Mouse (Mus musculus) liver, embryonic 14.5 days (tissue): Measurements from ENCODE around the gene Kcna10. TPM values are rescaled to one million over a fixed set of nuclear protein-coding genes. Genes with fewer than 3 reads are reported as not detected.

ENCODE experiments used
- ATAC-seq: fragments of 200-750 bp; cut with Nextera tagmentation; 2 replicates; pipeline ENCODE4 v1.8.0; 2017; ENCODE audit warnings: moderate number of reproducible peaks, mild to moderate bottlenecking, moderate library complexity; ENCODE audit not compliant: insufficient read depth
- DNase-seq, 3 experiments: peaks; one replicate each; pipeline ENCODE4 v3.0.0-alpha.2; 2012 to 2013; ENCODE audit warnings: low read depth in 3 of 3, low spot score in 3 of 3
- H3K27ac ChIP-seq: fragments of 300-500 bp; sonication (generic); 2 replicates; pipeline ENCODE4 v1.5.1; 2014; ENCODE audit warnings: moderate library complexity, mild to moderate bottlenecking, control low read depth, inconsistent platforms
- H3K27me3 ChIP-seq: fragments of 300-500 bp; sonication (generic); 2 replicates; pipeline ENCODE4 v1.6.1; 2014; ENCODE audit warnings: mild to moderate bottlenecking, low read length, moderate library complexity; ENCODE audit not compliant: control insufficient read depth, insufficient read depth
- H3K36me3 ChIP-seq: fragments of 300-500 bp; sonication (generic); replicated peaks from 2 replicates; pipeline ENCODE4 v1.6.1; 2014; ENCODE audit warnings: low read depth; ENCODE audit not compliant: control insufficient read depth, insufficient read depth
- H3K4me1 ChIP-seq, 2 experiments: fragments of 200-500 bp in 1 of 2; fragments of 300-500 bp in 1 of 2; sonication (generic) in 1 of 2; replicated peaks; 2 replicates each; pipeline ENCODE4 v1.6.1; 2012 to 2014; ENCODE audit warnings: antibody characterized with exemption in 1 of 2, inconsistent platforms in 1 of 2, low read length in 1 of 2; ENCODE audit not compliant: control insufficient read depth in 2 of 2, insufficient read depth in 2 of 2
- H3K4me2 ChIP-seq: fragments of 300-500 bp; sonication (generic); 2 replicates; pipeline ENCODE4 v1.6.1; 2014; ENCODE audit warnings: low read depth, mild to moderate bottlenecking, control low read depth, moderate library complexity
- H3K4me3 ChIP-seq, 2 experiments: fragments of 200-500 bp in 1 of 2; fragments of 300-500 bp in 1 of 2; sonication (generic) in 1 of 2; 2 replicates each; pipeline ENCODE4 v1.5.1; 2012 to 2014; ENCODE audit warnings: low read depth in 2 of 2, low read length in 2 of 2, mild to moderate bottlenecking in 2 of 2, control low read depth in 1 of 2, inconsistent platforms in 1 of 2, moderate library complexity in 1 of 2; ENCODE audit not compliant: insufficient read depth in 1 of 2
- H3K9ac ChIP-seq: fragments of 300-500 bp; sonication (generic); replicated peaks from 2 replicates; pipeline ENCODE4 v1.6.1; 2014; ENCODE audit warnings: mild to moderate bottlenecking, control low read depth, moderate library complexity
- H3K9me3 ChIP-seq: fragments of 300-500 bp; sonication (generic); 2 replicates; pipeline ENCODE4 v1.6.1; 2016; ENCODE audit warnings: low read length, mixed read lengths; ENCODE audit not compliant: control insufficient read depth
- CTCF ChIP-seq: IDR thresholded peaks from 2 replicates; pipeline ENCODE4 v1.5.1; 2016; ENCODE audit warnings: antibody characterized with exemption, low read depth, control low read depth
- EP300 ChIP-seq: IDR thresholded peaks from 2 replicates; pipeline ENCODE4 v1.6.1; 2016; ENCODE audit warnings: antibody characterized with exemption, low read depth
- WGBS: fragments of 180-500 bp; shearing (Covaris S2); extraction: QIAGEN DNeasy Blood & Tissue Kit; methylation state at CpG from one replicate; pipeline ENCODE4 v1.1.7; 2014; ENCODE audit not compliant: insufficient replicate concordance; 5-methylcytosine and 5-hydroxymethylcytosine counted together
- polyA plus RNA-seq, 2 experiments: library from polyadenylated mRNA; depleted of rRNA in 1 of 2; stranded (reverse) in 1 of 2; unstranded in 1 of 2; fragments of >200 nt; fragmentation: Nextera tagmentation in 1 of 2; extraction: Ambion mirVana in 1 of 2; gene quantifications; 2 replicates each; pipeline versions ENCODE4 v1.2.1 to v1.2.3; 2012 to 2014

The Kcna10 gene
- polyA plus RNA-seq, 2 experiments: not detected

DNA sequence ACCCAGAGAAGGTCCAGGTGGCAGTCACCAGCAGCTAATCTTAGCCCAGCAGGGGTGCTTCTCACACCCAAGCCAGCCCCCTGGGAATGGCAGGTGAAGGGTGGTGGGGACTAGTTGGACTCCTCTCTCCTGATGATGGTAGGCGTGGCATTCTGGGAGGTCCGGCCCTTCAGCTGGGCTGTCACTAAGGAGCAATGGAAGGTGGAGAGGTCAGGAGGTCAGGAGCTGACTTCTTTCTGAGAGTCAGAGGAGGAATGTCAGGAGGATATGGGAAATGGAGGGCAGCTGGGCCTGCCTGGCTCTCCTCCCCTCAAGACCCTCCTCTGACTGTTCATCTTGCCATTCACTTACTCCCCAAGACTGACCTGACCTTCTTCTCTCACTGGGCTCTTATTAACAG, 55.2 kb downstream of the Kcna10 start:
- Histone ChIP-seq H3K4me1 (no peaks in the 10 kb centered on the region), H3K27ac (no peak overlapping the region), H3K27me3 (no peaks in the 10 kb centered on the region), H3K4me2 (no peak overlapping the region), H3K4me3 (no peak overlapping the region), H3K9ac (no peak overlapping the region), H3K9me3 (no peaks in the 10 kb centered on the region), H3K36me3 (no peaks in the 10 kb centered on the region)
- no peak for TF ChIP-seq CTCF
- no peak for TF ChIP-seq EP300
- ATAC-seq (no peak), DNase-seq (no peak)
- WGBS: 43% methylated on average over 2 of the region's 2 CpGs

DNA sequence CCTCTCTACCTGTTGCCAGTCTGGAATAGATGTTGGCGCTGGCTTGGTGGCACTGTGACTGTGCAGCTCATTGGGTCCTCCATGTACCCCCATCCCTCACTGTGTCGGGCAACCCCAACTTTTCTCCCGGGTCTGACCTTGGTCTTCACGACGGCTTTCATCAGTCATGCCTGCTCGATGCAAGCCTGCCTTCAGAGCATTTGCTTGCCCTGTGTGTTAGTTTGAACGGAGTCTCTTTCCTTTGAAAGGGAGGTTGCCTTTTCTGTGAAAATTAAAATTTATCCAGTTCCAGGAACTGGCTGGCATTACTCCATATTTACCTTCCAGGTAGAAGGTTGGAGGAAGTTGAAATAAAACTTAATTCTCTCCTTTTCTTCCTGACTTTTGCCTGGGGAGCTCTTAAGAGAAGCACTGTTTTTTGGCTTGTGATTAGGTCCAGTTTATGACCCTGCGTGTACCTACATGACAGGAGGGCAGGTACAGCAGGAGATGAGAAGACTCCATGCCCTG, 55.7 kb downstream of the Kcna10 start:
- Histone ChIP-seq H3K4me3 (no peak overlapping the region), H3K9ac (no peak overlapping the region), H3K4me1 (no peaks in the 10 kb centered on the region), H3K9me3 (no peaks in the 10 kb centered on the region), H3K4me2 (no peak overlapping the region), H3K36me3 (no peaks in the 10 kb centered on the region), H3K27ac (no peak overlapping the region), H3K27me3 (no peaks in the 10 kb centered on the region)
- DNase-seq (no peak), ATAC-seq (no peak)
- TF ChIP-seq EP300 (no peak), CTCF (no peak)
- WGBS: 63% methylated on average over 8 of the region's 8 CpGs

DNA sequence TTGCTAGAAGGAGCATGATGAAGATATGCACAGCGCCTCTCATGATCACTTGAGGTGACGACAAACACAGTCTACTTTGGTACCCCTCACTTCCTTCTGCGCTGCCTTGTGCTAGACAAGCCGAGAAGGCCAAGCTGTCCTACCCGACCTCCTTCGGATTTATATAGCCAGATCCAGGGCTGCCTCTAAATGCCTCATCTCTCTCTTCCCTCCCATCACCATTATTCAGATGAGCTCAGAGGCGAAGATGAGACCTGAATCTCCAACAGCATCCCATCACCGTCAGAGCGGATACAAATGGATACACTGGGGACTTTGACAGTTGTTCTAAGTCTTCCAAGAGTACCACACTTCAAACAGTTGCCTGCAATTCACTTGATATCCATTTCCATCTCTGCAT, 56.8 kb downstream of the Kcna10 start, which contains the start of gene Prok1:
Gene Prok1, minus strand, starts transcription at position 101 of the 400 bp plus-strand sequence.
- Histone ChIP-seq H3K36me3 (no peaks in the 10 kb centered on the region), H3K27ac (no peak within 1 kb of the TSS), H3K4me2 (no peak within 1 kb of the TSS), H3K9ac (no peak within 1 kb of the TSS), H3K4me1 (no peaks in the 10 kb centered on the region), H3K27me3 (no peaks in the 10 kb centered on the region), H3K9me3 (no peaks in the 10 kb centered on the region), H3K4me3 (no peak within 1 kb of the TSS)
- TF ChIP-seq EP300 (no peak), CTCF (no peak)
- WGBS: 74% methylated on average over 9 of the region's 9 CpGs
- ATAC-seq (no peak), DNase-seq (no peak)

DNA sequence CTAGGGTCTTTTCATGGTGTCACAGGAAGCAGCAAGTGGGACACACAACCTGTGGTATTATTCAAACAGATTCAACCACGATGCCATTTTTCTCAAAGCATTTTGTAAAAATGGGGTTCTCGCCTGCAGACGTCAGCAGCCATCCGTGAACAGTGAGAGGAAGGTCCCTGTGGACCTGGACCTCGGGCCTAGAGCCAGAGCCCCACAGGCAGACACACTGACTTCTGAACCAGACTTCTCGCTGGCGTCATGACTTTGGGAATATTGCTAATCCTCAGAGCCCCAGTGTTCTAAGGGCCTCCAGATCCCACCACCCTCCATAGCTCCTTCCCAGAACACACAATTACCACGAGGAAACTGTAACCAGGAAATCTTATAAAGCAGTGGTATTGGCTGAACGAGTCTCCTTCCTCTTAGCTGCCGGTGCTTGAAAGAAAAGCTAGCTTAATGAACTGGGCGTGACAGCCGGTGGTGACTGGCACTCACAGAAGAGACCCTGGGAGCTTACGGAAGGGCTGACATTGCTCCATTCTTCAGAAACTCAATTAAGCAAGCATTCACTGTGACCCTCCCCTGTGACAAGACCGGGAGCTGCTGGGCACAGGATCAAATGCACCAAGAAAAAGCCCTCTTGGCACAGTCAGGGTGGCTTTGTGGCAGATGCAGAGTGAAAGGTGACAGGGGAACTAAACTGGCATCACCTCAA, 58.7 kb downstream of the Kcna10 start:
- DNase-seq: no peak
- Histone ChIP-seq H3K4me1 (no peaks in the 10 kb centered on the region), H3K27ac (no peak overlapping the region), H3K4me3 (no peak overlapping the region), H3K36me3 (no peaks in the 10 kb centered on the region), H3K27me3 (no peaks in the 10 kb centered on the region), H3K9me3 (no peaks in the 10 kb centered on the region), H3K4me2 (no peak overlapping the region), H3K9ac (no peak overlapping the region)
- 40% methylated on average over 14 of the region's 14 CpGs for WGBS
- TF ChIP-seq EP300: no peak
- TF ChIP-seq CTCF: no peak
- ATAC-seq: no peak

Other genes starting within 250 kb of the Kcna10 start
- 0.51 and 0.76 TPM in 2 replicates for gene Kcna3, start 146.9 kb upstream of the Kcna10 start, polyA plus RNA-seq (2012; rRNA removed)
- gene Kcna3, start 146.9 kb upstream of the Kcna10 start, polyA plus RNA-seq (2014; fragmentation: Nextera tagmentation; extraction: Ambion mirVana): 0.58 and 1.1 TPM in 2 replicates
- gene Kcna2, start 81.9 kb upstream of the Kcna10 start, polyA plus RNA-seq (2012; rRNA removed): 0.12 and 0.15 TPM in 2 replicates
- 0.05 and 0.06 TPM in 2 replicates for gene Kcna2, start 81.9 kb upstream of the Kcna10 start, polyA plus RNA-seq (2014; fragmentation: Nextera tagmentation; extraction: Ambion mirVana)
- gene Cym, start 38.7 kb downstream of the Kcna10 start, polyA plus RNA-seq (2012; rRNA removed): 0.05 and 0.08 TPM in 2 replicates
- gene Cym, start 38.7 kb downstream of the Kcna10 start, polyA plus RNA-seq (2014; fragmentation: Nextera tagmentation; extraction: Ambion mirVana): 0.20 TPM in 1 of 2 replicates, not detected in the other
- not detected in 2 replicates for gene A630076J17Rik, start 47.6 kb downstream of the Kcna10 start, polyA plus RNA-seq (2012; rRNA removed)
- gene A630076J17Rik, start 47.6 kb downstream of the Kcna10 start, polyA plus RNA-seq (2014; fragmentation: Nextera tagmentation; extraction: Ambion mirVana): 0.10 TPM in 1 of 2 replicates, not detected in the other
- 0.01 and 0.03 TPM in 2 replicates for gene Prok1, start 56.7 kb downstream of the Kcna10 start, polyA plus RNA-seq (2012; rRNA removed)
- gene Prok1, start 56.7 kb downstream of the Kcna10 start, polyA plus RNA-seq (2014; fragmentation: Nextera tagmentation; extraction: Ambion mirVana): not detected in 2 replicates
- gene Lamtor5, start 95.8 kb downstream of the Kcna10 start, polyA plus RNA-seq (2012; rRNA removed): 41.3 and 44.7 TPM in 2 replicates
- 108 and 109 TPM in 2 replicates for gene Lamtor5, start 95.8 kb downstream of the Kcna10 start, polyA plus RNA-seq (2014; fragmentation: Nextera tagmentation; extraction: Ambion mirVana)
- 0.03 TPM in 1 of 2 replicates, not detected in the other for gene Slc16a4, start 108.2 kb downstream of the Kcna10 start, polyA plus RNA-seq (2012; rRNA removed)
- gene Slc16a4, start 108.2 kb downstream of the Kcna10 start, polyA plus RNA-seq (2014; fragmentation: Nextera tagmentation; extraction: Ambion mirVana): 0.27 and 0.30 TPM in 2 replicates
- 3.4 and 4.8 TPM in 2 replicates for gene Rbm15, start 150.6 kb downstream of the Kcna10 start, polyA plus RNA-seq (2012; rRNA removed)
- gene Rbm15, start 150.6 kb downstream of the Kcna10 start, polyA plus RNA-seq (2014; fragmentation: Nextera tagmentation; extraction: Ambion mirVana): 8.7 and 9.0 TPM in 2 replicates